Mouse (Mus musculus) liver, embryonic 15.5 days (tissue): ENCODE measurements at regions not wholly inside any gene's neighbourhood (a gene's known extent, or its start where the extent isn't known, plus 50 kb on each side); places are given as distances from the start of the nearest gene placed in this dataset.
A peak's percentile ranks its signal among the peaks of the same experiment; 100 is the strongest.

Source experiments
- ATAC-seq: fragments of 200-750 bp; cut with Nextera tagmentation; 2 replicates; pipeline ENCODE4 v1.8.0; 2017; ENCODE audit warnings: moderate number of reproducible peaks, mild to moderate bottlenecking, moderate library complexity; ENCODE audit not compliant: insufficient read depth
- H3K27ac ChIP-seq: fragments of 300-500 bp; sonication (generic); replicated peaks from 2 replicates; pipeline ENCODE4 v1.5.1; 2015; ENCODE audit warnings: mild to moderate bottlenecking, inconsistent platforms
- H3K27me3 ChIP-seq: fragments of 300-500 bp; sonication (generic); 2 replicates; pipeline ENCODE4 v1.6.1; 2015; ENCODE audit warnings: mild to moderate bottlenecking, inconsistent platforms
- H3K36me3 ChIP-seq: fragments of 300-500 bp; sonication (generic); replicated peaks from 2 replicates; pipeline ENCODE4 v1.6.1; 2015; ENCODE audit warnings: moderate library complexity, mild to moderate bottlenecking, inconsistent platforms
- H3K4me1 ChIP-seq: fragments of 300-500 bp; sonication (generic); replicated peaks from 2 replicates; pipeline ENCODE4 v1.6.1; 2015; ENCODE audit warnings: inconsistent platforms
- H3K4me2 ChIP-seq: fragments of 300-500 bp; sonication (generic); 2 replicates; pipeline ENCODE4 v1.6.1; 2015; ENCODE audit warnings: moderate library complexity, mild to moderate bottlenecking, inconsistent platforms
- H3K4me3 ChIP-seq: fragments of 300-500 bp; sonication (generic); replicated peaks from 2 replicates; pipeline ENCODE4 v1.5.1; 2015; ENCODE audit warnings: mild to moderate bottlenecking, inconsistent platforms
- H3K9ac ChIP-seq: fragments of 300-500 bp; sonication (generic); 2 replicates; pipeline ENCODE4 v1.6.1; 2015; ENCODE audit warnings: moderate library complexity, mild to moderate bottlenecking, inconsistent platforms
- H3K9me3 ChIP-seq: fragments of 300-500 bp; sonication (generic); replicated peaks from 2 replicates; pipeline ENCODE4 v1.6.1; 2016; ENCODE audit warnings: inconsistent platforms
- WGBS: fragments of 180-500 bp; shearing (Covaris S2); methylation state at CpG from one replicate; pipeline ENCODE4 v1.1.7; 2015; ENCODE audit warnings: mixed read lengths; ENCODE audit not compliant: insufficient replicate concordance; 5-methylcytosine and 5-hydroxymethylcytosine counted together

GRCm38 (mm10) chr14:61975301-61975732, 317.1 kb upstream of the Rnaseh2b start:
- ATAC-seq = no peak

GRCm38 (mm10) chr14:61980581-61980980, 311.8 kb upstream of the Rnaseh2b start:
- WGBS = 53% methylated on average over 3 of the region's 3 CpGs
- no peak for ATAC-seq
- no peak overlapping the region for H3K27ac ChIP-seq

More at GRCm38 (mm10) chr14:61975301-61975732, 317.1 kb upstream of the Rnaseh2b start:
- Histone ChIP-seq H3K4me3 (no peak overlapping the region), H3K27ac (no peak overlapping the region), H3K36me3 (no peaks in the 10 kb centered on the region), H3K27me3 (no peaks in the 10 kb centered on the region), H3K4me2 (no peak overlapping the region), H3K4me1 (no peaks in the 10 kb centered on the region), H3K9me3 (no peaks in the 10 kb centered on the region), H3K9ac (no peak overlapping the region)
- 63% methylated on average over 6 of the region's 6 CpGs for WGBS

GRCm38 (mm10) chr14:61985575-61985974, 306.8 kb upstream of the Rnaseh2b start:
- Histone ChIP-seq H3K4me2 (no peak overlapping the region), H3K4me1 (no peaks in the 10 kb centered on the region), H3K36me3 (no peaks in the 10 kb centered on the region), H3K9ac (no peak overlapping the region), H3K27ac (no peak overlapping the region), H3K4me3 (no peak overlapping the region), H3K27me3 (no peaks in the 10 kb centered on the region), H3K9me3 (no peaks in the 10 kb centered on the region)
- ATAC-seq = no peak
- WGBS = 48% methylated on average over 3 of the region's 3 CpGs

More at GRCm38 (mm10) chr14:61980581-61980980, 311.8 kb upstream of the Rnaseh2b start:
- Histone ChIP-seq H3K9me3 (no peaks in the 10 kb centered on the region), H3K36me3 (no peaks in the 10 kb centered on the region), H3K9ac (no peak overlapping the region), H3K4me2 (no peak overlapping the region), H3K4me1 (no peaks in the 10 kb centered on the region), H3K27me3 (no peaks in the 10 kb centered on the region), H3K4me3 (no peak overlapping the region)

- Histone ChIP-seq H3K9ac (no peak overlapping the region), H3K27ac (no peak overlapping the region), H3K27me3 (no peaks in the 10 kb centered on the region), H3K36me3 (no peaks in the 10 kb centered on the region), H3K4me1 (no peaks in the 10 kb centered on the region), H3K9me3 (no peaks in the 10 kb centered on the region), H3K4me2 (no peak overlapping the region), H3K4me3 (no peak overlapping the region)
- no peak for ATAC-seq
- 67% methylated on average over 13 of the region's 13 CpGs for WGBS
Measured at GRCm38 (mm10) chr14:61986203-61986602, 306.2 kb upstream of the Rnaseh2b start.

- H3K36me3 ChIP-seq = no peaks in the 10 kb centered on the region
- WGBS = 27% methylated on average over 1 of the region's 1 CpGs
Measured at GRCm38 (mm10) chr14:61995253-61995652, 297.1 kb upstream of the Rnaseh2b start.

GRCm38 (mm10) chr14:61997736-61998135, 294.7 kb upstream of the Rnaseh2b start:
- no peak for ATAC-seq
- no peaks in the 10 kb centered on the region for H3K36me3 ChIP-seq
- no peaks in the 10 kb centered on the region for H3K4me1 ChIP-seq
- no peak overlapping the region for H3K4me3 ChIP-seq
- H3K27me3 ChIP-seq = no peaks in the 10 kb centered on the region
- no peaks in the 10 kb centered on the region for H3K9me3 ChIP-seq
- no peak overlapping the region for H3K27ac ChIP-seq
- no peak overlapping the region for H3K4me2 ChIP-seq
- H3K9ac ChIP-seq = no peak overlapping the region

More at GRCm38 (mm10) chr14:61995253-61995652, 297.1 kb upstream of the Rnaseh2b start:
- no peak for ATAC-seq
- Histone ChIP-seq H3K4me3 (no peak overlapping the region), H3K27me3 (no peaks in the 10 kb centered on the region), H3K27ac (no peak overlapping the region), H3K4me1 (no peaks in the 10 kb centered on the region), H3K4me2 (no peak overlapping the region), H3K9me3 (no peaks in the 10 kb centered on the region), H3K9ac (no peak overlapping the region)

- H3K9me3 ChIP-seq = no peaks in the 10 kb centered on the region
- H3K36me3 ChIP-seq = no peaks in the 10 kb centered on the region
- WGBS = 42% methylated on average over 3 of the region's 3 CpGs
- no peak overlapping the region for H3K4me2 ChIP-seq
- no peak overlapping the region for H3K4me3 ChIP-seq
- no peaks in the 10 kb centered on the region for H3K4me1 ChIP-seq
- no peak overlapping the region for H3K9ac ChIP-seq
- ATAC-seq = no peak
- H3K27ac ChIP-seq = no peak overlapping the region
- H3K27me3 ChIP-seq = no peaks in the 10 kb centered on the region
Measured at GRCm38 (mm10) chr14:61998259-61998658, 294.1 kb upstream of the Rnaseh2b start.

- no peak for ATAC-seq
- WGBS = 14% methylated on average over 7 of the region's 7 CpGs
Measured at GRCm38 (mm10) chr14:62001481-62001949, 290.9 kb upstream of the Rnaseh2b start.

GRCm38 (mm10) chr14:62002131-62002530, 290.3 kb upstream of the Rnaseh2b start:
- H3K9ac ChIP-seq = no peak overlapping the region
- H3K4me1 ChIP-seq = no peaks in the 10 kb centered on the region
- no peak overlapping the region for H3K27ac ChIP-seq
- no peak overlapping the region for H3K4me2 ChIP-seq
- no peaks in the 10 kb centered on the region for H3K36me3 ChIP-seq
- H3K27me3 ChIP-seq = no peaks in the 10 kb centered on the region
- ATAC-seq = no peak
- no peaks in the 10 kb centered on the region for H3K9me3 ChIP-seq
- no peak overlapping the region for H3K4me3 ChIP-seq
- WGBS = 54% methylated on average over 5 of the region's 5 CpGs

More at GRCm38 (mm10) chr14:62001481-62001949, 290.9 kb upstream of the Rnaseh2b start:
- Histone ChIP-seq H3K36me3 (no peaks in the 10 kb centered on the region), H3K27ac (peak overlapping the region; percentile 48; the same call in 1 of the 2 replicates), H3K9ac (no peak overlapping the region), H3K4me1 (no peaks in the 10 kb centered on the region), H3K4me3 (no peak overlapping the region), H3K27me3 (no peaks in the 10 kb centered on the region), H3K9me3 (no peaks in the 10 kb centered on the region), H3K4me2 (no peak overlapping the region)

- 64% methylated on average over 16 of the region's 16 CpGs for WGBS
- H3K27me3 ChIP-seq = no peaks in the 10 kb centered on the region
- H3K36me3 ChIP-seq = no peaks in the 10 kb centered on the region
- no peak overlapping the region for H3K4me2 ChIP-seq
- H3K9ac ChIP-seq = no peak overlapping the region
- H3K27ac ChIP-seq = no peak overlapping the region
- no peaks in the 10 kb centered on the region for H3K9me3 ChIP-seq
- H3K4me1 ChIP-seq = no peaks in the 10 kb centered on the region
- no peak overlapping the region for H3K4me3 ChIP-seq
- ATAC-seq = no peak
Measured at GRCm38 (mm10) chr14:62003013-62003781, 289.2 kb upstream of the Rnaseh2b start.

- no peak overlapping the region for H3K27ac ChIP-seq
Measured at GRCm38 (mm10) chr14:62003797-62004196, 288.6 kb upstream of the Rnaseh2b start.

More at GRCm38 (mm10) chr14:62003797-62004196, 288.6 kb upstream of the Rnaseh2b start:
- Histone ChIP-seq H3K4me2 (no peak overlapping the region), H3K27me3 (no peaks in the 10 kb centered on the region), H3K36me3 (no peaks in the 10 kb centered on the region), H3K9me3 (no peaks in the 10 kb centered on the region), H3K4me3 (no peak overlapping the region), H3K4me1 (no peaks in the 10 kb centered on the region), H3K9ac (no peak overlapping the region)
- 67% methylated on average over 2 of the region's 2 CpGs for WGBS
- no peak for ATAC-seq
